Mouse (Mus musculus) thymus, postnatal 0 days (tissue): ENCODE results near the gene Gm42669. TPM values are rescaled to one million over a fixed set of nuclear protein-coding genes. Genes with fewer than 3 reads are reported as not detected.
A peak's percentile ranks its signal among the peaks of the same experiment; 100 is the strongest.

Source experiments
- DNase-seq: peaks from one replicate; pipeline ENCODE4 v3.0.0-alpha.2; 2015; ENCODE audit warnings: low spot score
- polyA plus RNA-seq: library from polyadenylated mRNA; unstranded; fragments of >200 nt; fragmentation: Nextera tagmentation; extraction: Ambion mirVana; gene quantifications from 2 replicates; pipeline ENCODE4 v1.2.1, GENCODE M21; 2015

Gm42669 gene
- 0.09 and 0.27 TPM in 2 replicates for polyA plus RNA-seq

DNA sequence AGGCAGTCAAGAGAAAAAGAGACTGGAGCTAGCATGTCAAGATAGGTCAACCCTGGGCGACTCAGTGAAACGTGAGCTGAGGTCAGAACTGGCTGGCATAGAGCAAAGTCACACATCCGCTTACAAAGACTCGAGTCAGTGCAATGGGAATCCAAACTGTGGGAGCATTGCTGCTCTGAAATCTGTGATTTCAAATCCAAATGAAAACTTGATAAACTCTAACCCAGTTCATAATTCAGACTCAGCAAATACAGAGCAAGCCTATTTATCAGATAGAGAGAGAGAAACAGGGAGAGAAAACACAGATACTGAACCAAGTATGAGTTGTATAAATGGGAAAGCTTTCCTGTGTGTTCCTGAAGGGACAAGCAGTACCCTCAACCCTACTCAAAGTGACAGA, at the start of gene Gm42669:
Gene Gm42669, plus strand, starts transcription at position 301 of the 400 bp plus-strand sequence.
- no peak for DNase-seq

DNA sequence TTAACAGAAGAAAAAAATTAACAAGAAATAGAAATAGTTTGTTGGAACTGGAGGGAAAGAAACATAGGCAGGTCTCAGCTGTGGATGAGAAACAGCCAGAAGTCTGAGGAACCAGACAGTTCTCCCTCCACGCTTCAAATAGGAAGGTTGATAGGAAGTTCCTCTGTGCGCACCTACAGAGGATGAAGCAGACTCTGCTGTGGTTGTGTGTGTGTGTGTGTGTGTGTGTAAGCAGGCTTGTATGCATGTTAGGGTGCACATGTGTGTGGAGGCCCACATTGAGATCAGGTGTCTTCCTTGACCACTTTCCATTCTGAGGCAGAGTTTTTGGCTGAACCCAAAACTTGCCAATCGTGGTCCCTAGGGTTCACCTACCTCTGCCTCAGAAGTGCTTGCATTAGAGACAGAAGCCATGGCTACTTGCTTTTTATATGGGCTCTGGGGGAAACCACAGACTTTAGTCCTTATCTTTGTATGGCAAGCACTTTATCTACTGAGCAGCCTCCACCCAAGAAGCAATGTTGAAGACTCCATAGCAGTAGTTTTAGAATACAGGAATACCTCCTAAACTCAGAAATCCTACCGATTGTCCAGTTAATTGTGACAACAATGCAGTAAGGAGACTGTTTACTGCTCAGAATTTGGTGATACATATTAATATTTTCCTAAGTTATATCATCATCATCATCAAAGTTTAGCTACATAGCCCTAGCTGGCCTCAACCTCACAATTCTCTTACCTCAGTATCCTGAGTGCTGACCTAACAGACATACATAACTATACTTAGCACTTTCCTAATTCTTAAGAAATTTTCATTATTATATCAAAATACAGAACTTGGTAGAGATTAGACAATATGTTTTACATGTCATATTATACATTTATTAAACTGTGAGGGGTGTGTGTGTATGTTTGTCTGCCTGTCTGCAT, 45.0 kb upstream of the Gm42669 start:
- no peak for DNase-seq

DNA sequence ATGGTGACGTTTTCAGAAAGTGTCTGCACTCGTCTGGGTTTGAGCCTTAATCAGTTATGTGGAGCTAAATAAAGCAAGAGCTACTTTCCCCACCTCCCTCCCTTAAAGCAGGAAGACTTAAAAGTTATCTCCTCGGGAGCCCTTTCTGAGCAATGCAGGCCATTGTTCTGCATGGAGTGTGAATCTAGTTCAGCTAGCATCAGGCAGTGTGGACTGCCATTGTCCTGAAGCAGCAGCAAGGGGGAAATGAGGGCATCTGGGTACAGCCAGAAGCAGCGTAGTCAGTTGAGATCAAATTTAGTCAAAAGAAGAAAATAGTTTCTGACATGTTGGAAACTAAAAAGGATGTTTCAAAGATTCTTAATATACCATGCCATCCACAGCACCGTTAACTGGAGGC, 40.9 kb upstream of the Gm42669 start:
- DNase-seq, result no peak

DNA sequence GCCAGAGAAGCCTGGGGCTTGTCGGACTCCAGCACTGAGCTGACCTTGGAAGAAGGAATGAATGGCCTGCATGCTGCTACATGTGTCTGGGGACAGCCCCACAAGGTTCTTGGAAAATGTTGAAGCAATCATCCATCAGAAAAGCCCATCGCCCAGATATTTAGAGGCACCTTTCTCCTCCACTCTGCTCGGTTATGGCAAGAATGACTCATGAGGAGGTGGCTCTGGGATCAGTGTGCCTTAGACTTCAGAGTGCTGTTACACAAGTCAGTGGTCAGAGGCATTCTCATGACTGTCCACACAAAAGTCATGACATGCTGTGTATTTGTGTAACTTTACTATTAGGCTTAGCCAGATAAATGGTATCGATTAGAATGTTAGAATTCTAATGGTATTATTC, 40.3 kb upstream of the Gm42669 start:
- no peak for DNase-seq

DNA sequence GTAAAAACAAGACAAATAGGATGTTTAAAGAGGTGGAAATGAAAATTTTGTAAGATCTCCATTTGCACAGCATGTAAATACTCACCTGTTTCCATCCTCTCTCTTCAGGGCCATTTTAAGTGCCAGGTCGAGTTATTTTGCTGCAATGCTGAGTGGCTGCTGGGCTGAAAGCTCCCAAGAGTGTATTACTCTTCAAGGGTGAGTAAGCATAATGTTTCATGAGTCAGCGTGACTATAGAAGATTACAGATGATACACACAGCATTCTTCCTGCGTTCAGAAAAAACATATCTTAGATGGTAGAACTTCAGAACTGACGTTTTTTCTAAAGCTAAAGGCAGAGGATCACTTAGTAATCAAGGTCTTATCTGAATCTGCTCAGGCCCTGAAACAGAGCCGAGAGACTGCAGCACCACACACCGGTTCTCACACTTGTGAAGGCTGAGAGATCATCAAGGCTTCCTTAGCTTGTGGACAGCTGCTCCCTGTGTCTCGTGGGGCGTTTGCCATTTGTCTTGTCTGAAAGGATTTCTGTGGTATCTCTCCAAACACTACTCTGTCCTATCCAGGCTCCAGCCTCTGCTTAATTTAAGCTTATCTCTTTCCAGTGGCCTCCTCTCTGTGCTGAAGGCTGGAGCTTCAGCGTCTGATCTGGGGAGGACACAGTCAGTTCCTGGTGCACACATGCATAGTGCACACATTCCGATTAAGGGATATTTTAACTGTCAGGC, 36.7 kb upstream of the Gm42669 start:
- no peak for DNase-seq

DNA sequence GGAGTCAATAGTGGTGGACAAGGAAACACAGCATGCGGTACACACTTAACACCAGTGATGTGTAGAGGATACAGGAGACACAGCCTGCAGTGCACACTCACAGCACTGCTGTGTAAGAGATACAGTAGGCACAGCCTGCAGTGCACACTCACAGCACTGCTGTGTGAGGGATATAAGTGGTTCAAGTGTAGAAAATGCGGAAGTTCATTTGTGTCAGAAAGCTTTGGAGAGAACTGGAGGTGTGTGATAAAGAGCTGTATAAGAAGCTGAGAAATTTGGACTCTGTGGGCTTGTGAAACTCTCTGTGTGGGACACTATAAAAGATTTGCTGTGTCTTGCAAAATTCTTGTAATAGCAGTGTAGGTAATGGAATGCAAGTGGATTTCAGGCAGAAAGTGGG, 27.2 kb upstream of the Gm42669 start:
- DNase-seq, result no peak

DNA sequence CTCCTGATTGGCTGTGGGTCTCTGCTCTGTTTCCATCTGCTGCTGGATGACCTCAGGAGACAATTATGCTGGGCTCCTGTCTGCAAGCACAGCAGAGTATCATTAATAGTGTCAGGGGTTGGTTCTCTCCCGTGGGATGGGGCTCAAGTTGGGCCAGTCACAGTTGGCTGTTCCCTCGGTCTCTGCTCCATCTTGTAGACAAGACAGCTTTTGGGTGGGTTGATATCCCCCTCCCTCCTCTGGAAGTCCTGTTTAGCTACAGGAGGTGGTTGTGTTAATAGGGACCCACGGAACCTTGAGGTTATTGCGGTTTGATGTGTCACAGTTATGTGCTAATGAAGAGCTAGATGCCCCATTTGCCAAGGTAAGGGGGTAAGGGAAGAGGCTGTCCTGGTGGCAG, 18.4 kb upstream of the Gm42669 start:
- DNase-seq, result no peak

DNA sequence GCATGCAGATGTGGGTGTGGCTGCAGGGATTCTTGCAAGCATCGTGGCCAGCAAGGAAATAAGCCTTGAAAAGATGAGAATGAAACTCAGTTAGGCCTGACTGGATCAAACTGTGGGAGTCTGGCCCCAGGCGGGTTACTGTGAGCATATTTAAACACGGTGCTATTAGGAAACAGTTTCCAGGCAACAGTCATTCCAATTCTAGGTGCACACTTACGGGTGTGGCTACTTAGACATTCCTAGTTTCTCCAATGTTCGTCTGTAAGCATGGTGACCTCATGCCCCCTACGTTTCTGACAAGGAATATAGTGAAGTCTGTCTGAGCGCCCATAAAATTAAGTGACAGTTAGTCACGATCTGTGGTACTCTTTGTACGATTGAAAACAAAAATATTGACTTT, 16.4 kb upstream of the Gm42669 start:
- no peak for DNase-seq

DNA sequence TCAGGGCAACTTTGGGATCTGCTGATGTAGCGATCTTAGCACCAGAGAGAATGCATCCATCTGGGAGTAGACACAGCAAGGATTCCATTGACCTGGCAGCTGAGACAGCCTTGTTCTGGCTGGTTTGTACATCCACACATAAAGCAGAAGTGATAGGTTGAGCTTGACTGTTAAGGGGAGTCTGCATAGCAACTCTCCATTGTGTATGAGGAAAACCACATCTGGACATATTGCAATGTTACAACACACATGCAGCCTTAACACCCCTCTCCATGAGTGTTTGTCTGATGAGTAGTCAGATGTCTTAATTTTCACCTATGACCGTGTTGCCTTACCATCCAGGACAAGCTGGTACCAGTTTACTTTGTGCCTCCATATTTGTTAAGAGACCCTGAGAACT, 14.9 kb upstream of the Gm42669 start:
- no peak for DNase-seq

DNA sequence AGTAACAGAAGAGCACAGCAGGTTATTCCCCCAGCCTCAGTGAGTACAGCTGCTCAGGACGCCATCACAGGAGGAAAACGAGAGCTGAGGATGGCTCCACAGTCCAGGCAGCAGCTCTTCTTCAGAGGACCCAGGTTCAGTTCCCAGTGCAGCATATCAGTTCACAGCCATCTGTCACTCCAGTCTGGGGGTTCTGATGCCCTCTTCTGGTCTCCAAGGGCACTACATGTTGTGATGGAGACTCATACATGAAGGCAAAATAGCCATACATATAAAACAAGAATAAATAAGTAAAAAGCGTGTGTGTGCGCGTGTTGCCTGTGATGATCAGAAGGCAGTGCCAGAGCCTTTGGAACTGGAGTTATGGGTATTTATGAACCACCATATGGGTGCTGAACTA, 12.7 kb upstream of the Gm42669 start:
- no peak for DNase-seq

DNA sequence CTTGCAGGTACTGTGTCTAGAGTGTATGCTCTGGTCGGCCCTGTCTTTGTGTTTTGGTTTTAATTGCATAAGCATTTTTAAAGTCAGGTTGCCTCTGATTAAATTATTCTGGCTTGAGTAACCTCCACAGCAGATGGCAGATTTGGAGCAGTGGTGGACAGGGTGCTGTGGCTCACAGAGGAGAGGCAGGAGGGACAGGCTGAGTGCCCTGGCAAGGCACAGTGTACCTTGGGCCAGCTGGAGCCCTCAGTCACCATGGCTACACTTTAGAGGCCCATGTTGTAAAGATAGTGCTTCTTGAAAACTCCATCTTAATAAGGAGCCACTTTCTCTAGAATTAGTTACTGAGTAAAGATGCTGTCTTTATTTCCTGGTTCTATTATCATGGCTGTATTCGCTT, 11.4 kb upstream of the Gm42669 start:
- no peak for DNase-seq

DNA sequence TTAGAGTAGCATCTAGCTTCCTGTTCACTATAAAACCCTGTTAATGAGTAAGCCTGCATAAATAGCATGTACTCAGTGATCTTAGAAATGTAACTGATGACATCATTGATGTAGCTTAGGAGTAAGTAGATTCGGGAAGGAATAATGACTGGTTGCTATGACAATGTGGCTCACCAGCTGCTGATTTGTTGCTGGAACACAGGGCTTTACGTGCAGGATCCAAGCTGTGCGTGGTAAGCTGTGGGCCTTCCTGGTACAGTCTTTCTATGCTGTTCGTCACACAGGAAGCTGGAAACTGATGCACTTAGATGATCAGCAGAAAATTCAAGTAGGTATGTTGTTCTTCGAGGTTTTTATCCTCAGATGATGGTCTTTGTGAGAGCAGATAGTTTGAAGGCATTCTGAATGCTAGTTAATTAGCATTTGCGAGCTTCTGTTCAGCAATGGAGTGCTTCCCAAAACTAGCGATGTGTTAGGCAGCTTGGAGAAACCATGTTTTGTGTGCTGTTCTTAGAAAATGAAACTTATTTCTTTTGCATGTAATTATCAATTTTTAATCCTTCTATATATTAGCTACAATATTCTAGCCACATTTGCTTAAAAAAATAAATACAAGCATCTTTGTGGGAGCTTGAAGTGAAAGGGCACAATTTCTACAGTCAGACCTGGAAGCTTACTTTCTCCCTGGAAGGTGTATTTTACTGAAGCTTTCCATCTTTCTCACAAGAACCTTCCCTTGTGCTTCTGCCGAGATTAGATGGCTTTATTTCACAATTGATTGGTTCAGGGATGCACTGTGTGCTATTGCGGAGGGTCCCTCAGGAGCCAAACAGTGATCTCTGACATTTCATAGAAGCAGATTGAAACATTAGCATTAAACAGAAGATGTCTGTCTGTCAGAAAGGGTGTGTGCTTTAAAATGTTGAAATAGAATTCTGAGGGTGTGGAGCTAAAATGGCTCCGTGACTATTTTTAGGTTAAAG, 9.6 kb upstream of the Gm42669 start:
- peak; percentile 63 for DNase-seq

DNA sequence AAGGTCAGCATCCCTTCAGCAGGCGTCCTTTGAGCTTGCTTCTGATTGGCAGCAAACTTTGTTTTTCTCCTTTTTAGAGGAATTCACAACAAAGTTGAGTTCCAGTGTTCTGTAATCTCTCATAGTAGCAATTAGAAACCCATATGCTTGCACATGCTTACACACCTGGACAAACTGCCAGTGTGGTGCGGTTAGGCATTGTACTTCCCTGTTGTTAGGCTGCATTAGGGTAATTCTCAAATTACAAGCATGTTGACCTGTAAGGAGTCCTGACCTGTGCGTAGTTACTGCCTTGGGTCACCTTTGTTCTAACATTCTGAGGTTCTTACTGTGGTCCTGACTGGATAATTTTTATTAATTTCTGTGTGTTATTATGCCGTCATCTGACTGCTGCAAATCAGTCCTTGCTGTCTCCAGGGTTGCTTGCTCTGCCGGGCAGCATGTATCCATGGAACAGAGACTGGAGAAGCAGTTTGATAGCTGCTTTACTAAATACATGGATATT, 8.6 kb upstream of the Gm42669 start:
- DNase-seq, result peak; percentile 33

DNA sequence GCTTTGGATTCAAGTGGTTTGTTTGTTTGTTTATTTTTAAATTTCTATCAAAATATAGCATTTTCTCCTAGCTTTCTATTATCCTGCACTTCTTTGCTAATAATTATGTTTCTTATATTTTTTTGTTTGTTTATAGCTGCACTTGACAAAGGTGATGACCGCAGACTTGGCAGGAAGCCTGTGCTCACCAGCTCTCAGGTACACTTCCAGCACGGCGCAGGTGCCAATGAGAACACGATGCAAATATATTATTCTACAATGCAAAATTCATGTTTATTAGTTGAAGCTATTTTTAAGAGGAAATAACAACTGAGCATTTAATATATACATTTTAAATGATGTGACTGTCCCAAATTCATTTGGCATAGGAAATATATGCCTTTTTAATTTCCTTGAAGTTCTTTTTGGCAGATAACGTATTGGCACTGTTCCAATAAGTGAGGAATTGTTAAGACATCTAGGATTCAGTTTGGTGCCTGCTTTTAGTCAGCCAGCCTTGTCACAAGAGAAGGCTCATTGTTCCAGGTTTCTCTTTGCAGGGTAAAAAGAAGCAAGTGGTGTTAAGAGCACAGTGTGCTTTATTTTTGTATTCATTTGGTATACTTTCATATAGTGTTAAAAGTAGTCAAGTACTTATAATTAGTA, 7.4 kb upstream of the Gm42669 start:
- no peak for DNase-seq

DNA sequence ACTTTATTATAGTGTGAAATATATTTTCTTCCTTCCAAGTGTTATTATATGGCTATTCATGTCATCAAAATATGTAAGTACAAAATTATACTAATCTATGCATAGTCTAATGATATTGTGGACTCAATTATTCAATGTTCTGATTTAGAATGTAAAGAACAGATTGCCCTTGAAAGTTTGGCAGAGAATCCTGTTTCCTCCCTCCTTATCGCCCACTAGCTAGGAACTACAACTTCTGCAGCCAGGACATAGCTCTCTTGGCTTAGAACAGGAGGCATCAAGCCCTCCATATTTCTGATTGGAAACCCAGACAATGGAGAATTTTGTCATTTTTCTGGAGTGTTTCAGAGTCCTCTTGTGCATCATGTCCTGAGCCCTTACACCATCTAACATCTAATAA, 6.7 kb upstream of the Gm42669 start:
- DNase-seq, result no peak

DNA sequence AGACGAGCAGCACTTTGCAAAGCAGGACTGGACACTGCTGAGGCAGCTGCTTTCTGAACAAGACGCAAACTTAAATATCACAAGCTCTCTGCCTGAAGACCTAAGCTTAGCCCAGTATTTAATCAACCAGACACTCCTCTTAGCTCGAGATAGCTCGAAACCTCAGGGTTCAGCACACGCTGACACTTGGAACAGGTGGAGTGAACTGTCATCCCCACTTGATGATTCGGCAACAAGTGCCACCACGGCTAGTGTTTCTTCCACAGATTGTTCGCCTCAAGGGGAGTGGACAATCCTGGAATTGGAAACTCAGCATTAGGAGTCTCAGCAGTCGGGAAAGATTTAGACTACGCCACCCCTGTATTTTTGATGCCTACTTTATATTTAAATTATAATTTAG, 3.1 kb downstream of the Gm42669 start:
- no peak for DNase-seq

DNA sequence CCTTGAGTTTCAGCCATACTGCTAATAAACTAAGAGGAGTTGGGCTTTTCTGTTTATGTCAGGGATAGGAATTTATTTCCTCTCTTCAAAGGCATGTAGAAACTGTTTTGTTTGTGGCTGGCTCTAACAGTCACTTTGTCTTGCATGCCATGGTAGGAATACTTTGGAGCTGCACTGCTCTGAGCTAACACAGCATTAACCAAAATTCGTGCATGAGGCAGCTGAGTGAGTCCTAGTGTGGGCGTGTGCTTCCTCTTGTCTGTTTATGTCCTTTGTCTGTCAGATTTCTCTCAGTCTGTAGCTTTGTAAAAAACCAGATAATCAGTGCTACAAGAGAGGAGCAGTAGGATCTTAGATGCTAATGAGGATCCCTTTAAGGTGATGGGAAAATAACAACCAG, 3.9 kb downstream of the Gm42669 start:
- no peak for DNase-seq

DNA sequence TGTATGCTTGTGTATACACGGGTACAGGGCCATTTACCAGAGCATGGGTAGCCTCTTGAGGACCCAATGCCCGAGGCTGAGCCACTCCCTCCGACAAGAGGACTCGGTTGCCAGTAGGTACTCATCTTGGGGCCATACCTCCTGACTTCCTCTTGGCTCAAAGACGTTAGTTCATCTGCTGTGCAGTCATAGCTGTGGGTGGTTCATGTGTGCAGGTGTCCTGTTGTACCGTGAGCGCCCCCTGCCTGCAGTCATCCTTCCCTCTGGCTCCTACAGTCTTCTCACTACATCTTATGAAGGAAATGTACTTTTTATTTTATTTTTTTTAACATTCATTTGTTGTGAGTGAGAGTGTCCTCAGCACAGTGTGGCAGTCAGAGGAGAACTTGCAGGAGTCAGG, 6.2 kb downstream of the Gm42669 start:
- peak; percentile 91 for DNase-seq

DNA sequence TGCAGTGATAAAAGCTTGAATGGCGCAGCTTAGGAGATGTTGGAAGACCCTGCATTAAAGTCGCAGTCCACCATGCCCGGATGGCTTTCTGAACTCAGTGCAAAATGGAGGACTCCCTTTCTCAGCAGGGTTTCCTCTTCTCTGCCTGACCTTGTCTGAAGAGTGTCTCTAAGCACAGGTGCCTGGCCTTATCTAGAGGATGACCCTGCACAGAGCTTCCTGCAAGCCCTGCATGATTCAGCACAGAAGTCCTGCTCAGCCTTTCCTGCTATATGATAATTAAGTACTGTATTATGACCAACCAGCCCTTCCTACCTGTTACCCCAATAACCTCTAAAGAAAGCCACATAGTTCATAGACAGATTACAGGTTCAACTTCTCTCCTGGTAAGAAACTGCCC, 8.0 kb downstream of the Gm42669 start:
- no peak for DNase-seq

DNA sequence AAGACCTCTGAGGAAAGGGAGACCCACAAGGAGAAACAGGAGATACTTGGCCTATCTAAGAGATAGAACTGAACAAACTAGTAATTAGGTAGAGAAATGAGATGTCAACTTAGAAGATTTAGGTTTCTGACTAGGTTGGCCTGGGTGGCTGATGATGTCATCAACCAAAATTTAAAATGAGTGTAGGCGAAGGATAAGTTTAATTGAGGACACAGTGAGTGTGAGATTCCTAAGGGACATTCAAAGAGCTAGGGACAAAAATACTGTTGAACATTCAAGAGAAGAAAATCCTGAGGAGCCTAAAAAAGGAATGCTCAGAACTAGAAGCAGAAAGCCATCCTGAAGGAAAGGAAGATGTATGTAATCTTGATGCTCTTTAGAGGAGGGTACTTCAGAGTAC, 8.7 kb downstream of the Gm42669 start:
- DNase-seq, result no peak

DNA sequence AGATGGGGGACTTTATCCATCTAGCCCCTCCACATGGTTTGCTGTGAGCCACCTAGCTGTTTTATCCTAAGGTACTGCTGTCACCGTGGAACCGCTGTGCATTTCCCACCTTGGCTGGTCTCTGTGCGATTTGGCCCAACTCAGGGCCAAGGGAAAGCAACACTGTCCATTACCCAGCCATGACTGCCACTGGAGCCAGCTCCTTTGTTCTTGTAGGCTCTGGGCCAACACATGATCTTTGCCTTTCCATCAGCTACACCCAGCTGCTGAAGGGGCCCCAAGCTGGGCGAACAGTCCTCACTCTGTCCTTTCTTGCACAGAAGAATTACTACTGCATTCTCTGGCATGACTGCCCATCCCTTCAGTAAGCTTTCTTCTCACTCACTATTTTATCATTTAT, 11.2 kb downstream of the Gm42669 start:
- no peak for DNase-seq
